Mouse (Mus musculus) gastrocnemius, postnatal 14 days (tissue): ENCODE measurements around the gene Slc28a1. TPM values are rescaled to one million over a fixed set of nuclear protein-coding genes. Genes with fewer than 3 reads are reported as not detected.

Source experiments
- DNase-seq: peaks from one replicate; pipeline ENCODE4 v3.0.0; 2021; ENCODE audit warnings: mixed read lengths
- intact Hi-C: fragments of 180-260 bp; cut with DNase I; formaldehyde crosslinking; loops from one replicate; pipeline ENCODE4 v1.15.1; 2025; ENCODE audit warnings: low total_unique reads
- long read RNA-seq, 2 experiments: library from polyadenylated mRNA; stranded (forward); transcript quantifications; one replicate each; pipeline ENCODE4 v2.0.0; 2021
- total RNA-seq, 2 experiments: library from RNA; stranded (reverse); gene quantifications; 2 replicates each; pipeline ENCODE4 v1.2.3; 2021

Slc28a1 gene
- under 1 TPM; 0.43 to 0.66 TPM for total RNA-seq
- long read RNA-seq, experiment 1, partial matches to known transcripts, result 0 of 1 reads
- long read RNA-seq, experiment 1, other reads (novel, unspliced or antisense), result 1 of 1 reads
- long read RNA-seq, experiment 2, result 0 reads

DNA sequence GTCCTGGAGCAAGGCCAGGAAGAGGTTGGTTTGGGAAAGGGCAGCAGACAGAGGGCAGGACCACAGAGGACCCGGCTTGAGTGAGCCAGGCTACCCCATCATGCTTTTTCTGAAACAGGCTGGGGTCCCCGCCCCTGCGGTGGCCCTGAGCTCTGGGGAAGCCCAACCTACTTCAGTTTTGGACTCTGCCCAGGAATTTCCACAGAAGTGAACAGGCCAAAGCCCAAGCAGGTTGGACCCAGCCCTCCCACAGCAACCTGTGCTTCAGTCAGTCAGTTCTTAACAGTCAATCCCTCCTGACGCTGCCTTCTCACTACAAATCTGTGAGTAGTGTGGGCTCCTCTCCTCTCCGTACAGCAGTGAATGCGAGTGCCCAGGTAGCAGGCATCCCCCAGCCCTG, at the start of gene Slc28a1:
Gene Slc28a1 (plus strand): TSS at position 245 of the 400 bp plus-strand sequence.
- intact Hi-C loops, result no loop called here

DNA sequence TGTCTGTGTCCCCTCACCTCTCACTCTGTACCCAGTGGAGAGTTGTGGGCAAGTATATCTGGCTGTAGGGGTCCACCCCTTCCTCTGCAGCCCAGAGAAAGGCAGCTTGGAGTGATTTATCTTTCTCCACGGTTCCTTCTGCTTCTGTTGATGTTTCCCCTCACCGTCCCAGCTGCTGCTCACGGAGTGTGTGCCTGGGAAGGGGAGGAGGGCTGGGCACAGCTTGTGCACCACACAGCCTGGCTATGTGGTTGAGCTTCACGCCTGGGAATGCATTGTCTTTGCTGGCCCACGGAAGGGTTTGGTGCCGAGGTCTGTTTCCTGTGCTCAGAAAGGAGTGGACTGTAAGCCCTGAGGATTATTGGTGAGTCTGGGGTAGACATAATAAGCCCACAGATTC, 47.9 kb upstream of the Slc28a1 start:
- no peak for DNase-seq
- intact Hi-C loops, result no loop called here

More for the DNA sequence above, at the start of gene Slc28a1:
- no peak for DNase-seq

DNA sequence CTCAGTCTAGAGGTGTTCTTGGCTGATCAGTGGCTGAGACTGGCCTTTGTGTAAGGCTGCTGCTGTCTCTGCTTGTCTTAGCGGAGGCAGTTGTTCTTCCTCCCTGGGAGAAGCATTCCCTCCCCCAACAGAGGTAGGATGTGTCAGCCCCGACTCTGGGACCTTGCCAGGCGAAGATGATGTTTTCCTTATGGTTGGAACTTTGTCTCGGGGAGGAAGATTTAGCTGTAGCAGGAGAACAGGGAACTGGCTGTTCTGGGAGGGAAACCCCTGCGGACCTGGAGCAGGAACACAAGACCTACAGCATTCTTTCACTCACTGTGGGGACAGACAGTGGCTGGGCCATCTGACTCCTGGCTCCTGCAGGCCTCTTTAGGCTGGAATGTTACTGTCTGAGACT, 42.1 kb upstream of the Slc28a1 start:
- intact Hi-C loops, result no loop called here
- peak; percentile 81 for DNase-seq

DNA sequence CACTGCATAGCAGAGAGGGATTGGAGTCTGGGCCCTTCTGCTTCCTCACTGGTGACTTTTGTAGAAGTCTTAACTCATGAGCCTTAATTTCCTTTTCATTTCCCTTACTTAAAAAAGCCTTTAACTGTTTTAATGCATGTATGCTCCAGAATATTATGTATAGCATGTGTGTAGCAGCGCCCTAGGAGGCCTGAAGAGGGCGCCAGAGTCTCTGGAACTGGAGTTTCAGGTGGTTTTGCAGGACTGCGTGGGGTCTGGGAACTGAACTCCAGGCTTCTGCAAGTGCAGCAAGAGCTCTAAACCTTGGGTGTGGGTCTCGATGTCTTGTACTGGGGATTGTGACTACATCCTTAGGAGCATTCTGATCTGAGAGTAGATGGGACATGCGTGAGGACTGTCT, 41.3 kb upstream of the Slc28a1 start:
- intact Hi-C loops, result no loop called here
- no peak for DNase-seq

- intact Hi-C loops, result no loop called here
- DNase-seq, result no peak
These were observed 40.1 kb upstream of the Slc28a1 start for GRCm38 (mm10) chr7:81074546-81074945.

DNA sequence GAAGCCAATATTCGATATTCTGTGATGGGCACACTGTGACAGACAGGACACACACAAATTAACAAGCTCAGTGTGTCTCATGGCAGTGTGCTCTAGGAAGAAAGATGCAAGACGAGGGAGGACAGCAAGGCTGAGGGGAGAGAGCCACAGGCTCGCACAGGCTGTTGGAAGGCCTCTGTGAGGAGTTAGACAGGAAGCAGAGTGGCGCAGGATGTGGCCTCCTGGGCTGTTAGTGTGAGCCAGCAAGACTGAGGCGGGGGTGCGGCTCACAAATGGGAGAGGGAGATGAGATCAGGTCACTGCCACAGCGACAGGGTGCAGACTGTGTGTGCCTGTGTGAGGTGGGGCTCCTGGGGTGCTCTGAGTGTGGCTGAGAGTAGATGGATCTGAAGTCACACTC, 39.3 kb upstream of the Slc28a1 start:
- intact Hi-C loops, result no loop called here
- DNase-seq, result no peak

DNA sequence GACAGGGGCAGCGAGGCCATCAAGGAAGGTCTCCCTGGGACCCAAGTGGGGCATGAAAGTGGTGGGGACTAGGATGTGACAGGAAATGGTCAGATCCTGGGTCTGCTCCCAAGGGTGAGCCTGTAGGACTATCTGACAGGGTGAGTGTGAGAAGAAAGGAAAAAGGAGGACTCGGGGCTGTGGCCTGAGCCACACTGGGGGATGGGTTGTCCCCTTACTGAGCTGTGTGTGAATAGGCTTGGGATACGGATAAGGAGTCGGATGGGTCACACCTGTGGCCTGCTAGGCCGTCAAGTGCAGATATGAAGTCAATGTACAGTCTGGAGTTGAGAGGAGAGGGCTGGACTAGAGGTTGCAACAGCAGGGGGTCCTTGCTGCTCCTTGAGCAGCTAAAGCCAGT, 38.9 kb upstream of the Slc28a1 start:
- intact Hi-C loops, result no loop called here
- DNase-seq, result no peak

DNA sequence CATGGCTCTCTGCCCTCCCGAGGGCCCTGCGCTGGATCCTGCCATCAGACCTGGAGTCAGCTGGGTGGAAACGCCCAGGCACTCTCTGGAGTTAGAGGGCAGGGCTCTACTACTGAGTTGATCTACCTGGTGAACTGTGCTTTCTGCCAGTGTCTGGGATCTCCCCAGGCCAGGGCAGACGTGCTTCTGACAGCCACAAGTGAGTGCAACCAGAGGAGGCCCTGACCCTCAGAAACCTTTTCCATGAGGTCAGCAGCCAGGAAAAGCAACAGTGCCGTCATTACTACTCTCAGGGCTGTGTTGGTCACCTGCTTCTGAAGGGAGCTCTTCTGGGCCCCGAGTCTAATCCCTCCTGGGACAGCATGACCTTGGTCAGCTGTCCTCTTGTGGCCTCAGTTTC, 37.6 kb upstream of the Slc28a1 start:
- DNase-seq, result no peak
- intact Hi-C loops, result no loop called here

- DNase-seq, result no peak
- intact Hi-C loops, result no loop called here
These were observed 35.9 kb upstream of the Slc28a1 start for GRCm38 (mm10) chr7:81078740-81079139.

- intact Hi-C loops, result no loop called here
- DNase-seq, result no peak
These were observed 21.1 kb upstream of the Slc28a1 start for GRCm38 (mm10) chr7:81093420-81093965.

GRCm38 (mm10) chr7:81094104-81094757, 20.4 kb upstream of the Slc28a1 start:
- no peak for DNase-seq
- intact Hi-C loops, result no loop called here

DNA sequence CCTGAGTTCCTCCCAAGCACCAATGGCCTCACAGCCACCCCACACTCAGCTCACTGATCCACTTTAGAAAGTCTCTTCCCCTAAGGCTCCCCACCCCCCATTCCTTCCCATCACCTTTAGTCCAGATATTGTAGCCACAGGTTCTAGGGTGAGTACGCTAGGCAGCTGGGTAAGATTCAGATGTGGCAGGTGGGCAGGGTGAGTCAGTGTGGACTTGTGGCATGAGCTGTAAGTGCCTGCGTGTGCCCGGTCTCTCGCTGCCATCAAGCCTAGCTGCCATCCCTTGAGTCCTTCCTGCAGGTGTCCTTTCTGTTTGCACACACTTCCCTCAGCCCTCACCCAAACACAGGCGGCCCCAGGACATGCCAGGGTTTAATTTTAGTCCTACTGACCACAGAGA, 14.3 kb upstream of the Slc28a1 start:
- DNase-seq, result no peak
- intact Hi-C loops, result no loop called here

DNA sequence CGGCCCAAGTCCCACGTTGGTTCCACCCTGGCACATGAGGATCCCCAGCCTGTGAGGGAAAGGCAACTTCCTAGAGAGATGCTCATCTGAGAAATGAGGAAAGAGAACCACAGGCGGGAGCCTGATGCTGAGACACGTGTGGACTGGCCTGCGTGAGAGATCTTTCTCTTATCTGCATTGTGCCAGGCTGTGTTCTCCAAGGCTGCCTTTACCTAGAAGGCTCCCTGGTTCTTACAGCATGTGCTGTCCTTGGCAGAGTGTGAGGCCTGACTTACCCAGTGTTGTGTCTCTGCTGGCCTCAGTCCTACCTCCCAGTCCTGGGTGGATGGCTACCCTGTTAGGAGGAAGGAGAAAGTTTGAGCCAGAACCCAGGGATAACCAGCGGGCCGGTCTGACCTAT, 11.7 kb upstream of the Slc28a1 start:
- intact Hi-C loops, result no loop called here
- no peak for DNase-seq

- peak; percentile 53 for DNase-seq
These were observed 9.1 kb upstream of the Slc28a1 start for GRCm38 (mm10) chr7:81105525-81105924.

GRCm38 (mm10) chr7:81108226-81108625, 6.4 kb upstream of the Slc28a1 start:
- intact Hi-C loops, result no loop called here
- DNase-seq, result no peak

More at GRCm38 (mm10) chr7:81105525-81105924, 9.1 kb upstream of the Slc28a1 start:
- intact Hi-C loops, result no loop called here

GRCm38 (mm10) chr7:81109717-81110651, 4.6 kb upstream of the Slc28a1 start:
- intact Hi-C loops, result no loop called here
- peak; percentile 79 for DNase-seq

DNA sequence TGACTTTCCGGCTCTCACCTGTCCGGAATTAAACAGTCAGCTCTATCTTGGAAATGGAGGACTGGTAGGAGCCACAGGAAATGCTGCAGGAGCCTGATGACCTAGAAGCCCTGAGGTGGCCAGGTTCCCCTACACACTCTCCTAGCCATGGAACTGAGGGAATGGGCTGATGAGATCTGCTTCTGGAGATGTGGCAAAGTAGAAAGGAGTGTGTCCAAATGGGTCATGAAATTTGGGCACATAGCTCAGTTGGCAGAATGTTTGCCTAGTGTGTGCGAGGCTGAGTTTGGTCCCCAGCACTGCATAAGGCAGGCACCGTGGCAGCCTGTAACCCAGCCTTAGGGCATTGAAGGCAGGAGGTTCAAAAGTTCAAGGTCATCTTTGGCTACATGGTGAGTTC, 3.8 kb upstream of the Slc28a1 start:
- DNase-seq, result no peak
- intact Hi-C loops, result no loop called here

DNA sequence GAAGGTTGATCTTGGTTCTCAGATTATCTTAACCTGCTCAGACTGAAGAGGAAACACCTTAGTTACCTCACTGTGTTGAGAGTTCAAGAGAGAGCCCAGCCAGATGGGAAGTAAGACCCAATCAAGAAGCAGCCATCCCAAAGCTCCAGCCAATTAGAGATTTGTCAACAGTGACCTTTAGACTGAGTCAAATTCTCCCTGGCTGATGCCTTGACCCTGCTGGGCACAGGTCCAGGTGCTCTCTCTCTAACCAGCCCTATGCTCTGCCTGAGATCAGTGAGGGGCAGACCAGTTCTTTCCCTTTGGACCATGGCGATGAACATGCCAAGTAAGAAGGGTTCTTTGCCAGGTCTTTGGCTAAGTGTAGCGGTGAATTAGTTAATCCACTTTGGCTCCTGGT, 2.9 kb upstream of the Slc28a1 start:
- intact Hi-C loops, result no loop called here

GRCm38 (mm10) chr7:81112686-81113360, 1.8 kb upstream of the Slc28a1 start:
- intact Hi-C loops, result no loop called here
- no peak for DNase-seq

More for the DNA sequence above, 2.9 kb upstream of the Slc28a1 start:
- no peak for DNase-seq

GRCm38 (mm10) chr7:81121099-81121498, 6.5 kb downstream of the Slc28a1 start:
- no peak for DNase-seq
- intact Hi-C loops, result no loop called here
